Mouse (Mus musculus): ENCODE measurements around the gene Grm4.

GRCm38 (mm10) chr17:27495008-27495540, 26.1 kb downstream of the Grm4 start:
- TF ChIP-seq CTCF (IDR thresholded peaks at IDR 0.05; ENCODE audit: control insufficient read depth, insufficient read depth, insufficient replicate concordance, low read depth, low read length): no peak
- no peak for TF ChIP-seq POLR2A (IDR thresholded peaks at IDR 0.05; ENCODE audit: control insufficient read depth, low read depth, low read length)
